Mouse (Mus musculus) T-cell, adult 66 days (primary cell): ENCODE measurements around the gene Chst12. TPM values are rescaled to one million over a fixed set of nuclear protein-coding genes. Genes with fewer than 3 reads are reported as not detected.

Source experiments
- total RNA-seq, 2 experiments: library from RNA; stranded (reverse); gene quantifications; 3 replicates in 1 of 2; 4 replicates in 1 of 2; pipeline ENCODE4 v1.2.4; 2023

Chst12 gene
- total RNA-seq, result 10 to 100 TPM; 14.2 to 14.7 TPM

GRCm38 (mm10) chr5:140505208-140505780 lies at the start of gene Chst12:
TSS of gene Chst12 (plus strand) at chr5:140505550.

GRCm38 (mm10) chr5:140564896-140565295 lies 59.5 kb downstream of the Chst12 start, which contains the start of gene Grifin:
TSS of gene Grifin (minus strand) at chr5:140565071.

Other genes with a start within 250 kb of the Chst12 start
- gene Mad1l1, start 184.0 kb upstream of the Chst12 start, total RNA-seq, result 10 to 100 TPM; 31.2 to 41.5 TPM
- gene Nudt1, start 183.9 kb upstream of the Chst12 start, total RNA-seq, result 10 to 100 TPM in 1 of 2 experiments, 1 to 10 TPM in 1; 9.2 to 10.3 TPM
- 1 to 10 TPM; 5.0 to 6.0 TPM for gene Mrm2, start 173.7 kb upstream of the Chst12 start, total RNA-seq
- 1 to 10 TPM; 5.4 to 7.1 TPM for gene Snx8, start 116.3 kb upstream of the Chst12 start, total RNA-seq
- 100 to 1,000 TPM; 129 to 131 TPM for gene Eif3b, start 86.2 kb upstream of the Chst12 start, total RNA-seq
- not detected for gene Gm4869, start 59.9 kb upstream of the Chst12 start, total RNA-seq
- gene Grifin, start 59.5 kb downstream of the Chst12 start, total RNA-seq, result 1 to 10 TPM; 1.7 TPM
- gene Lfng, start 101.8 kb downstream of the Chst12 start, total RNA-seq, result 100 to 1,000 TPM; 202 to 249 TPM
- 10 to 100 TPM; 79.2 to 88.7 TPM for gene Ttyh3, start 143.5 kb downstream of the Chst12 start, total RNA-seq
- gene Iqce, start 196.8 kb downstream of the Chst12 start, total RNA-seq, result 10 to 100 TPM; 59.4 to 59.6 TPM
- gene Brat1, start 199.5 kb downstream of the Chst12 start, total RNA-seq, result 10 to 100 TPM; 26.6 to 27.8 TPM
- gene Amz1, start 218.6 kb downstream of the Chst12 start, total RNA-seq, result 1 to 10 TPM; 4.1 to 4.8 TPM